Mouse (Mus musculus) small intestine, adult 2 months (tissue): ENCODE results near the gene Polr2l. TPM values are rescaled to one million over a fixed set of nuclear protein-coding genes. Genes with fewer than 3 reads are reported as not detected.
A peak's percentile ranks its signal among the peaks of the same experiment; 100 is the strongest.

Experiments used
- H3K27ac ChIP-seq: fragments of 200-500 bp; 2 replicates; pipeline ENCODE4 v1.5.1; 2012; ENCODE audit warnings: low read depth, low read length, control low read depth, inconsistent platforms; ENCODE audit not compliant: insufficient read depth
- H3K27me3 ChIP-seq: fragments of 200-500 bp; 2 replicates; pipeline ENCODE4 v1.6.1; 2012; ENCODE audit warnings: mild to moderate bottlenecking, moderate library complexity, low read length, inconsistent platforms; ENCODE audit not compliant: control insufficient read depth, insufficient read depth
- H3K36me3 ChIP-seq: fragments of 200-500 bp; 2 replicates; pipeline ENCODE4 v1.6.1; 2012; ENCODE audit warnings: mild to moderate bottlenecking, low read length, control low read depth, inconsistent platforms; ENCODE audit not compliant: control insufficient read depth, insufficient read depth
- H3K4me1 ChIP-seq: fragments of 200-500 bp; 2 replicates; pipeline ENCODE4 v1.6.1; 2012; ENCODE audit warnings: low read length, inconsistent platforms, mixed read lengths; ENCODE audit not compliant: control insufficient read depth, insufficient read depth, insufficient read length
- H3K4me3 ChIP-seq: fragments of 200-500 bp; 2 replicates; pipeline ENCODE4 v1.5.1; 2012; ENCODE audit warnings: low read depth, mild to moderate bottlenecking, control low read depth, inconsistent platforms, low read length, moderate library complexity
- CTCF ChIP-seq: fragments of 200-500 bp; IDR thresholded peaks from 2 replicates; pipeline ENCODE4 v1.5.1; 2012; ENCODE audit warnings: low read depth, mild to moderate bottlenecking, control low read depth, inconsistent platforms, low read length, moderate library complexity, mixed read lengths; ENCODE audit not compliant: insufficient replicate concordance, insufficient read length; ENCODE audit errors: extremely low read depth
- POLR2A ChIP-seq: fragments of 200-500 bp; IDR thresholded peaks from 2 replicates; pipeline ENCODE4 v1.6.1; 2012; ENCODE audit warnings: low read depth, mild to moderate bottlenecking, control low read depth, inconsistent platforms, low read length, moderate library complexity
- WGBS: fragments of 180-500 bp; shearing (Covaris S2); methylation state at CpG from one replicate; pipeline ENCODE4 v1.1.7; 2018; 5-methylcytosine and 5-hydroxymethylcytosine counted together
- polyA plus RNA-seq: library from polyadenylated mRNA; depleted of rRNA; stranded (reverse); fragments of >200 nt; gene quantifications from 2 replicates; pipeline ENCODE4 v1.2.3, GENCODE M21; 2012

Gene Polr2l
- polyA plus RNA-seq, 1 experiment = 30.2 TPM

GRCm38 (mm10) chr7:141484186-141485120, 9.5 kb upstream of the Polr2l start:
- H3K4me3 ChIP-seq = no peak overlapping the region
- 87% methylated on average over 5 of the region's 5 CpGs for WGBS
- peaks cover 17% of the 10 kb centered on the region for H3K27me3 ChIP-seq

GRCm38 (mm10) chr7:141483114-141483653, 8.3 kb upstream of the Polr2l start:
- TF ChIP-seq CTCF = no peak
- TF ChIP-seq POLR2A = no peak
- H3K36me3 ChIP-seq = no peaks in the 10 kb centered on the region
- 43% methylated on average over 6 of the region's 6 CpGs for WGBS
- peaks cover 17% of the 10 kb centered on the region for H3K27me3 ChIP-seq
- H3K4me1 ChIP-seq = peaks cover 13% of the 10 kb centered on the region
- H3K4me3 ChIP-seq = no peak overlapping the region
- H3K27ac ChIP-seq = no peak overlapping the region

More at GRCm38 (mm10) chr7:141484186-141485120, 9.5 kb upstream of the Polr2l start:
- H3K36me3 ChIP-seq = no peaks in the 10 kb centered on the region
- TF ChIP-seq POLR2A (no peak), CTCF (no peak)
- peaks cover 13% of the 10 kb centered on the region for H3K4me1 ChIP-seq
- no peak overlapping the region for H3K27ac ChIP-seq

GRCm38 (mm10) chr7:141482531-141483024, 7.6 kb upstream of the Polr2l start:
- peaks cover 17% of the 10 kb centered on the region for H3K27me3 ChIP-seq
- no peak for TF ChIP-seq CTCF
- no peak for TF ChIP-seq POLR2A
- H3K27ac ChIP-seq = no peak overlapping the region
- H3K36me3 ChIP-seq = no peaks in the 10 kb centered on the region
- WGBS = 21% methylated on average over 11 of the region's 11 CpGs
- peaks cover 13% of the 10 kb centered on the region for H3K4me1 ChIP-seq
- peak overlapping the region; percentile 64 for H3K4me3 ChIP-seq

- H3K27me3 ChIP-seq = peaks cover 17% of the 10 kb centered on the region
- peak; percentile 58; the same call in 1 of the 2 replicates for TF ChIP-seq CTCF
- TF ChIP-seq POLR2A = no peak
- no peaks in the 10 kb centered on the region for H3K36me3 ChIP-seq
- no peak overlapping the region for H3K27ac ChIP-seq
- peaks cover 18% of the 10 kb centered on the region for H3K4me1 ChIP-seq
- peak overlapping the region; percentile 64 for H3K4me3 ChIP-seq
- WGBS = 2% methylated on average over 80 of the region's 81 CpGs
Observed at GRCm38 (mm10) chr7:141481498-141482401, 6.8 kb upstream of the Polr2l start.

- TF ChIP-seq CTCF = peak; percentile 91; the same call in 1 of the 2 replicates
- TF ChIP-seq POLR2A = no peak
- H3K27me3 ChIP-seq = peaks cover 17% of the 10 kb centered on the region
- peaks cover 25% of the 10 kb centered on the region for H3K4me1 ChIP-seq
- H3K36me3 ChIP-seq = no peaks in the 10 kb centered on the region
- H3K27ac ChIP-seq = no peak overlapping the region
- H3K4me3 ChIP-seq = peak overlapping the region; percentile 64; the same call in 1 of the 2 replicates
- 9% methylated on average over 10 of the region's 10 CpGs for WGBS
Observed at GRCm38 (mm10) chr7:141480842-141481497, 6.0 kb upstream of the Polr2l start.

- Histone ChIP-seq H3K4me3 (no peak overlapping the region), H3K4me1 (peaks cover 36% of the 10 kb centered on the region), H3K27ac (no peak overlapping the region), H3K27me3 (peaks cover 17% of the 10 kb centered on the region), H3K36me3 (no peaks in the 10 kb centered on the region)
- 56% methylated on average over 5 of the region's 5 CpGs for WGBS
- TF ChIP-seq CTCF (no peak), POLR2A (no peak)
Observed at GRCm38 (mm10) chr7:141478270-141478748, 3.4 kb upstream of the Polr2l start.
